Mouse (Mus musculus): ENCODE results near the gene L1cam. TPM values are rescaled to one million over a fixed set of nuclear protein-coding genes. Genes with fewer than 3 reads are reported as not detected.
A peak's percentile ranks its signal among the peaks of the same experiment; 100 is the strongest.

L1cam gene
- polyA plus RNA-seq, 1 experiment, result 249 TPM

- TF ChIP-seq POLR2A (IDR thresholded peaks at IDR 0.05; ENCODE audit: borderline replicate concordance, extremely low read depth, insufficient read depth, insufficient read length, poor library complexity, severe bottlenecking) (peak; percentile 37; the same call in 1 of the 2 replicates), CTCF (IDR thresholded peaks at IDR 0.05; ENCODE audit: borderline replicate concordance, extremely low read depth, insufficient read depth, insufficient read length) (no peak)
- DNase-seq (ENCODE audit: low read depth), result peak; percentile 92
Observed at GRCm38 (mm10) chrX:73824185-73825151, 71.4 kb downstream of the L1cam start, which contains the start of gene Pdzd4. Gene Pdzd4 (minus strand): TSS chrX:73824969.

- TF ChIP-seq POLR2A (IDR thresholded peaks at IDR 0.05; ENCODE audit: borderline replicate concordance, extremely low read depth, insufficient read depth, insufficient read length, poor library complexity, severe bottlenecking) (no peak), CTCF (IDR thresholded peaks at IDR 0.05; ENCODE audit: borderline replicate concordance, extremely low read depth, insufficient read depth, insufficient read length) (no peak)
- peak; percentile 28 for DNase-seq (ENCODE audit: low read depth)
Observed at GRCm38 (mm10) chrX:73823747-73824146, 72.2 kb downstream of the L1cam start.

GRCm38 (mm10) chrX:73816596-73817314, 79.2 kb downstream of the L1cam start:
- DNase-seq (ENCODE audit: low read depth), result no peak
- no peak for TF ChIP-seq CTCF (IDR thresholded peaks at IDR 0.05; ENCODE audit: borderline replicate concordance, extremely low read depth, insufficient read depth, insufficient read length)
- no peak for TF ChIP-seq POLR2A (IDR thresholded peaks at IDR 0.05; ENCODE audit: borderline replicate concordance, extremely low read depth, insufficient read depth, insufficient read length, poor library complexity, severe bottlenecking)

- peak; percentile 77 for DNase-seq (ENCODE audit: low read depth)
- no peak for TF ChIP-seq CTCF (IDR thresholded peaks at IDR 0.05; ENCODE audit: borderline replicate concordance, extremely low read depth, insufficient read depth, insufficient read length)
- no peak for TF ChIP-seq POLR2A (IDR thresholded peaks at IDR 0.05; ENCODE audit: borderline replicate concordance, extremely low read depth, insufficient read depth, insufficient read length, poor library complexity, severe bottlenecking)
Observed at GRCm38 (mm10) chrX:73815072-73815471, 80.8 kb downstream of the L1cam start.

- peak; percentile 69 for DNase-seq (ENCODE audit: low read depth)
- TF ChIP-seq POLR2A (IDR thresholded peaks at IDR 0.05; ENCODE audit: borderline replicate concordance, extremely low read depth, insufficient read depth, insufficient read length, poor library complexity, severe bottlenecking) (no peak), CTCF (IDR thresholded peaks at IDR 0.05; ENCODE audit: borderline replicate concordance, extremely low read depth, insufficient read depth, insufficient read length) (no peak)
Observed at GRCm38 (mm10) chrX:73805814-73806213, 90.1 kb downstream of the L1cam start.

Other genes with a start within 250 kb of the L1cam start
- 139 and 181 TPM in 2 replicates for gene Pnck, start 236.0 kb downstream of the L1cam start, polyA plus RNA-seq (2012; rRNA removed)
- gene Slc6a8, start 223.0 kb downstream of the L1cam start, polyA plus RNA-seq (2012; rRNA removed), result 62.2 and 71.4 TPM in 2 replicates
- 44.3 and 48.6 TPM in 2 replicates for gene Bcap31, start 179.9 kb downstream of the L1cam start, polyA plus RNA-seq (2012; rRNA removed)
- 16.0 and 19.3 TPM in 2 replicates for gene Abcd1, start 179.5 kb downstream of the L1cam start, polyA plus RNA-seq (2012; rRNA removed)
- gene Plxnb3, start 139.0 kb downstream of the L1cam start, polyA plus RNA-seq (2012; rRNA removed), result 0.58 and 0.79 TPM in 2 replicates
- gene Srpk3, start 121.7 kb downstream of the L1cam start, polyA plus RNA-seq (2012; rRNA removed), result 0.85 and 1.2 TPM in 2 replicates
- gene Idh3g, start 109.2 kb downstream of the L1cam start, polyA plus RNA-seq (2012; rRNA removed), result 382 and 510 TPM in 2 replicates
- gene Ssr4, start 109.1 kb downstream of the L1cam start, polyA plus RNA-seq (2012; rRNA removed), result 130 and 205 TPM in 2 replicates
- gene Pdzd4, start 71.1 kb downstream of the L1cam start, polyA plus RNA-seq (2012; rRNA removed), result 88.2 and 125 TPM in 2 replicates
- not detected in 2 replicates for gene Avpr2, start 4.0 kb downstream of the L1cam start, polyA plus RNA-seq (2012; rRNA removed)
- 6.6 and 8.5 TPM in 2 replicates for gene Arhgap4, start 25.8 kb upstream of the L1cam start, polyA plus RNA-seq (2012; rRNA removed)
- gene Naa10, start 25.8 kb upstream of the L1cam start, polyA plus RNA-seq (2012; rRNA removed), result 87.7 and 97.8 TPM in 2 replicates
- gene Renbp, start 34.7 kb upstream of the L1cam start, polyA plus RNA-seq (2012; rRNA removed), result 8.0 and 8.7 TPM in 2 replicates
- gene Hcfc1, start 70.3 kb upstream of the L1cam start, polyA plus RNA-seq (2012; rRNA removed), result 50.3 and 83.2 TPM in 2 replicates
- 59.2 and 77.8 TPM in 2 replicates for gene Irak1, start 127.8 kb upstream of the L1cam start, polyA plus RNA-seq (2012; rRNA removed)
- not detected in 2 replicates for gene Opn1mw, start 231.4 kb upstream of the L1cam start, polyA plus RNA-seq (2012; rRNA removed)
- 25.4 and 38.9 TPM in 2 replicates for gene Mecp2, start 239.3 kb upstream of the L1cam start, polyA plus RNA-seq (2012; rRNA removed)

All from brain, embryonic 14.5 days (tissue).